Mouse (Mus musculus) E14TG2a.4 (cell line): Measurements from ENCODE around the gene Ldlrad3.

Experiments used
- CTCF ChIP-seq: conservative IDR thresholded peaks from 2 replicates; pipeline ENCODE4 v1.5.1; 2014; ENCODE audit warnings: low read length
- NANOG ChIP-seq: IDR thresholded peaks from 2 replicates; pipeline ENCODE4 v1.6.1; 2014; ENCODE audit warnings: borderline replicate concordance, low read length, mixed read lengths
- POU5F1 ChIP-seq: IDR thresholded peaks from 2 replicates; pipeline ENCODE4 v1.6.1; 2014; ENCODE audit warnings: low read length, borderline replicate concordance

- no peak for TF ChIP-seq CTCF
- TF ChIP-seq POU5F1: no peak
- TF ChIP-seq NANOG: no peak
Measured at GRCm38 (mm10) chr2:102176434-102176772, 9.8 kb downstream of the Ldlrad3 start.
